Mouse (Mus musculus) kidney, adult 10 weeks (tissue): ENCODE measurements around the gene Vax2. TPM values are rescaled to one million over a fixed set of nuclear protein-coding genes. Genes with fewer than 3 reads are reported as not detected.

ENCODE experiments used
- polyA plus RNA-seq: library from polyadenylated mRNA; stranded (reverse); fragments of 350-450 nt; fragmentation: Illumina TruSeq; extraction: RNeasy Lipid Tissue Mini Kit (QIAGEN cat#74804); gene quantifications from one replicate; pipeline ENCODE4 v1.2.3, GENCODE M21; 2014; ENCODE audit warnings: low read depth, low replicate concordance

The Vax2 gene
- not detected for polyA plus RNA-seq

DNA sequence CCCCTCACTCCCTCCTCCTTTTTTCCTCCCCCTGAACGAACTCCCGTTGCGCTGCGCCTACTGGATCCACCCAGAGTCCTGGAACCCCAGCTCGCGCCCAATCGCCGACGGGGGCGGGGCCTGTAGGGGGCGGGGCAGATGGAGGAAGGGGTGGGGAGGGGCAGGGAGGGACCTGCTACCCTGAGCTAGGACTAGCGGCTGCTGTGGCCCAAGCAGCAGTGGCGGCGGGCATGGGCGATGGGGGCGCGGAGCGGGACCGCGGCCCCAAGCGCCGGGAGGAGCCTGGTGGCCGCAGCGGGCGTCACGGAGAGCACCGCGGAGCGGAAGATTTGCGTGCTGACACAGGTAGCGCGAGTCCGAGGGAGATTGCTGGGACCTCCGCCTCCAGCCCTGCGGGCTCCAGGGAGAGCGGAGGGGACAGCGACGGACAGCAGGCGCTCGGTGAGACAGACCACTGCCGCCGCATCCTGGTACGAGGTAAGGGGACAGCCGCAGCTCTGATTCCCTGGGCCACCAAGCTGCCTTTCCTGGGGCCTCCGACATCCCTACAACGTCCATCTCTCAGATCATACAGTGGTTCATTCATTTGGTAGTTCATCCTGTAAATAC, at the start of gene Vax2:
Gene Vax2 (plus strand): TSS at position 198 of the 609 bp plus-strand sequence.

GRCm38 (mm10) chr6:83677757-83678156, 33.3 kb upstream of the Vax2 start, which contains the start of gene Cd207:
Gene Cd207, minus strand, starts transcription at chr6:83677857.

GRCm38 (mm10) chr6:83742761-83743160, 31.7 kb downstream of the Vax2 start, which contains the start of gene Atp6v1b1:
Gene Atp6v1b1, plus strand, starts transcription at chr6:83742990.

GRCm38 (mm10) chr6:83762344-83762743, 51.3 kb downstream of the Vax2 start, which contains the start of gene Ankrd53:
Gene Ankrd53, plus strand, starts transcription at chr6:83762644.

GRCm38 (mm10) chr6:83775638-83776293, 64.7 kb downstream of the Vax2 start, which contains the start of gene Tex261:
Gene Tex261, minus strand, starts transcription at chr6:83775813.

Other genes with a start within 250 kb of the Vax2 start
- 18.8 TPM for gene Dguok, start 204.3 kb upstream of the Vax2 start, polyA plus RNA-seq
- gene Actg2, start 175.0 kb upstream of the Vax2 start, polyA plus RNA-seq: 0.81 TPM
- 58.8 TPM for gene Stambp, start 138.5 kb upstream of the Vax2 start, polyA plus RNA-seq
- gene Clec4f, start 55.1 kb upstream of the Vax2 start, polyA plus RNA-seq: not detected
- not detected for gene Cd207, start 33.4 kb upstream of the Vax2 start, polyA plus RNA-seq
- gene Atp6v1b1, start 31.7 kb downstream of the Vax2 start, polyA plus RNA-seq: 39.3 TPM
- gene Ankrd53, start 51.4 kb downstream of the Vax2 start, polyA plus RNA-seq: not detected
- 21.1 TPM for gene Tex261, start 64.5 kb downstream of the Vax2 start, polyA plus RNA-seq
- gene Nagk, start 83.7 kb downstream of the Vax2 start, polyA plus RNA-seq: 13.4 TPM
- gene Paip2b, start 120.5 kb downstream of the Vax2 start, polyA plus RNA-seq: 28.2 TPM
- gene Zfp638, start 155.8 kb downstream of the Vax2 start, polyA plus RNA-seq: 164 TPM